In genomic region chr17:25285033-25285432, GRCm38 (mm10) we compare ENCODE assay signal across 8 mouse cellular contexts. TPM values are rescaled to one million over a fixed set of nuclear protein-coding genes. Genes with fewer than 3 reads are reported as not detected.
A peak's percentile ranks its signal among the peaks of the same experiment; 100 is the strongest.
DNase-seq lines count a peak whose midpoint lies in the region; TF ChIP-seq lines count a peak whose summit lies in the region.

No protein-coding gene starts in this region.

- no peak overlapping the region for H3K27ac ChIP-seq in cortical plate, adult 2 months (ENCODE audit: insufficient read depth, low read length)
- no peak overlapping the region for H3K27ac ChIP-seq in testis, adult 2 months (ENCODE audit: control insufficient read depth, insufficient read depth, low read depth, low read length)

- peak; percentile 91 for TF ChIP-seq CTCF in cortical plate, adult 2 months (IDR thresholded peaks at IDR 0.05; ENCODE audit: extremely low read depth, insufficient read depth, low read length)
- peak; percentile 80; the same call in 1 of the 2 replicates for TF ChIP-seq CTCF in testis, adult 2 months (IDR thresholded peaks at IDR 0.05; ENCODE audit: control insufficient read depth, insufficient read depth, insufficient replicate concordance, low read depth, low read length)

- TF ChIP-seq POLR2A in cortical plate, adult 2 months (IDR thresholded peaks at IDR 0.05; ENCODE audit: extremely low read depth, insufficient read depth, low read length) = no peak
- no peak for TF ChIP-seq POLR2A in testis, adult 2 months (IDR thresholded peaks at IDR 0.05; ENCODE audit: control insufficient read depth, low read depth, low read length)

- no peaks in the 10 kb centered on the region for H3K36me3 ChIP-seq in testis, adult 2 months (ENCODE audit: control insufficient read depth, insufficient read depth, low read length)

- DNase-seq in left cerebral cortex, adult 18-20 months (ENCODE audit: low spot score in 2 of 2) = peak; percentile 46 to 73
- DNase-seq in left cerebral cortex, adult 11 months (ENCODE audit: low spot score) = no peak
- peak; percentile 67 to 71 for DNase-seq in adrenal gland, adult 18-20 months (ENCODE audit: low spot score in 2 of 2)
- DNase-seq in heart, postnatal 4 days = peak; percentile 78
- DNase-seq in left cerebral cortex, postnatal 36 days (ENCODE audit: low spot score in 2 of 2) = peak; percentile 12 to 26
- DNase-seq in natural killer cell, adult 2 months (ENCODE audit: low spot score in 2 of 2) = peak; percentile 62 to 76

- no peak overlapping the region for H3K4me3 ChIP-seq in cortical plate, adult 2 months (ENCODE audit: insufficient read depth, low read length)
- H3K4me3 ChIP-seq in testis, adult 2 months (ENCODE audit: control insufficient read depth, low read depth, low read length) = no peak overlapping the region

- intact Hi-C loops in left cerebral cortex, postnatal 36 days (cut with DNase I) = loop anchor here (5.0 kb wide), 1 partner anchor 77 kb away; no protein-coding TSS in a partner anchor

- H3K4me1 ChIP-seq in cortical plate, adult 2 months (ENCODE audit: control insufficient read depth, insufficient read depth, low read length) = no peaks in the 10 kb centered on the region
- no peaks in the 10 kb centered on the region for H3K4me1 ChIP-seq in testis, adult 2 months (ENCODE audit: control insufficient read depth, insufficient read depth, low read length)

- no peaks in the 10 kb centered on the region for H3K27me3 ChIP-seq in testis, adult 2 months (ENCODE audit: control insufficient read depth, insufficient read depth, low read length)

RNA-seq across cellular contexts. Expression of gene Ube2i, which starts 10.6 kb away (rescaled TPM):
- total RNA-seq in left cerebral cortex, adult 18-20 months (2021) = 100 to 1,000 TPM; 218 to 227 TPM
- total RNA-seq in adrenal gland, adult 18-20 months (2021) = 100 to 1,000 TPM; 207 to 260 TPM
- polyA plus RNA-seq in cortical plate, adult 2 months (2012; rRNA removed) = 257 and 264 TPM in 2 replicates
- total RNA-seq in heart, postnatal 4 days (2021) = 100 to 1,000 TPM; 219 to 221 TPM
- total RNA-seq in left cerebral cortex, postnatal 36 days (2021) = 100 to 1,000 TPM; 221 to 225 TPM
- polyA plus RNA-seq in testis, adult 2 months (2012; rRNA removed) = 226 and 232 TPM in 2 replicates

RNA-seq across cellular contexts. Expression of gene Prss34, which starts 13.2 kb away (rescaled TPM):
- not detected for total RNA-seq in left cerebral cortex, adult 18-20 months (2021)
- under 1 TPM; 0.33 to 0.48 TPM for total RNA-seq in adrenal gland, adult 18-20 months (2021)
- not detected in 2 replicates for polyA plus RNA-seq in cortical plate, adult 2 months (2012; rRNA removed)
- total RNA-seq in heart, postnatal 4 days (2021) = 1 to 10 TPM; 1.9 to 2.4 TPM
- not detected for total RNA-seq in left cerebral cortex, postnatal 36 days (2021)
- 0.11 TPM in 1 of 2 replicates, not detected in the other for polyA plus RNA-seq in testis, adult 2 months (2012; rRNA removed)

RNA-seq across cellular contexts. Expression of gene Prss28, which starts 23.4 kb away (rescaled TPM):
- not detected for total RNA-seq in left cerebral cortex, adult 18-20 months (2021)
- total RNA-seq in adrenal gland, adult 18-20 months (2021) = not detected
- not detected in 2 replicates for polyA plus RNA-seq in cortical plate, adult 2 months (2012; rRNA removed)
- not detected for total RNA-seq in heart, postnatal 4 days (2021)
- total RNA-seq in left cerebral cortex, postnatal 36 days (2021) = not detected
- not detected in 2 replicates for polyA plus RNA-seq in testis, adult 2 months (2012; rRNA removed)

RNA-seq across cellular contexts. Expression of gene Baiap3, which starts 28.9 kb away (rescaled TPM):
- 10 to 100 TPM; 17.5 to 18.7 TPM for total RNA-seq in left cerebral cortex, adult 18-20 months (2021)
- total RNA-seq in adrenal gland, adult 18-20 months (2021) = 10 to 100 TPM; 11.7 to 16.2 TPM
- 4.3 and 5.4 TPM in 2 replicates for polyA plus RNA-seq in cortical plate, adult 2 months (2012; rRNA removed)
- total RNA-seq in heart, postnatal 4 days (2021) = under 1 TPM; 0.14 to 0.31 TPM
- 10 to 100 TPM; 12.3 to 24.4 TPM for total RNA-seq in left cerebral cortex, postnatal 36 days (2021)
- 2.9 and 3.8 TPM in 2 replicates for polyA plus RNA-seq in testis, adult 2 months (2012; rRNA removed)

RNA-seq across cellular contexts. Expression of gene Prss29, which starts 33.4 kb away (rescaled TPM):
- not detected for total RNA-seq in left cerebral cortex, adult 18-20 months (2021)
- not detected for total RNA-seq in adrenal gland, adult 18-20 months (2021)
- not detected in 2 replicates for polyA plus RNA-seq in cortical plate, adult 2 months (2012; rRNA removed)
- not detected for total RNA-seq in heart, postnatal 4 days (2021)
- not detected for total RNA-seq in left cerebral cortex, postnatal 36 days (2021)
- not detected in 2 replicates for polyA plus RNA-seq in testis, adult 2 months (2012; rRNA removed)
